Mouse (Mus musculus) ES-CJ7 (cell line): Measurements from ENCODE around the gene N4bp2l2.

Source experiments
- DNase-seq: peaks from one replicate; pipeline ENCODE4 v3.0.0; 2011; ENCODE audit warnings: low read depth, low spot score

N4bp2l2 gene

DNA sequence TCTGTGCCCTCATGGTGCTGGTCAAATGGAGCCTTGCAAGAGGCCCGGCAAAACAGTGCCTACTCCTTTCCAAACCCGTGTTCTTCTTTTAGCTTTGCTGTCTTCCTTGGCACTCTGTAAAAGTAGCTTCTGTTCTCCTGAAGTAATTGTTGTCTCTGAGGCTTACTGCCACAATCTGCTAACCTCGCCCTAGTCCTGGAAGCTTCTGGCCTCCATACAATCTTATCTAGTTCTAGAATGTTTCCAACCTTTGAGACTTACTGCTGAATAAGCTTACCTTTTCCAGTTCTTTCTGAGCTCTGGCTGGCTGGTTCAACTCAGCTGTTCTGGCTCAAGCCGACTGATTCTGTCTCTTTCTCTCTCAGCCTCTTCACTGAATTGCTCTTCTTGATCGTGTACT is 104.2 kb downstream of the N4bp2l2 start:
- no peak for DNase-seq

DNA sequence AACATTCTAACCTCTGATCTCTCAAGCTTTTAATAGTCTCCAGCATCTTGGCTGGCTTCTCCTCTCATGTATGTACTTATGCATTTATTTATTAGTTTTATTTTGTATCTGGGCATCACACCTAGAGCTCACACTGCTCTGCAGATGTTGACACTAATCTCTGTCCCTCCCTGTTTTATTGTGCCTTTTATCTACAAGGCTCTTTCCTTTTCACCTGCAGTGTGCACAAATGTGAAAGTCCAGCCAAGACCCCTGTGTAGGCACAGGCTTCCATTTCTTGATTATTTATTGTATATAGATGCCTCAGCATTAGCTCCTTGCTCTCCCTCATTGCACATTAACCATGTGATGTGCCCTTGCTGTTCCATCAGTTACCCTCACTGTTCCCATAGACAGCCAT is 104.6 kb downstream of the N4bp2l2 start:
- no peak for DNase-seq

DNA sequence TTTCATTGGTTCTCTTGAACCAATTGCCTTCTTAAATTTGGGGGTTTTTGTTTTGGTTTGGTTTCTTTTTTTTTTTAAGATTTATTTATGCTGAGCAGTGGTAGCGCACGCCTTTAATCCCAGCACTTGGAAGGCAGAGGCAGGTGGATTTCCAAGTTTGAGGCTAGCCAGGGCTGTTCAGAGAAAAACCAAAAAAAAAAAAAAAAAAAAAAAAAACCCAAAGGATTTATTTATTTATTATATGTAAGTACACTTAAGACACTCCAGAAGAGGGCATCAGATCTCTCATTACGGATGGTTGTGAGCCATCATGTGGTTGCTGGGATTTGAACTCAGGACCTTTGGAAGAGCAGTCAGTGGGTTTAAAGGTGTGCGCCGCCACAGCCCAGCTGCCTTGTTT is 105.1 kb downstream of the N4bp2l2 start:
- no peak for DNase-seq

DNA sequence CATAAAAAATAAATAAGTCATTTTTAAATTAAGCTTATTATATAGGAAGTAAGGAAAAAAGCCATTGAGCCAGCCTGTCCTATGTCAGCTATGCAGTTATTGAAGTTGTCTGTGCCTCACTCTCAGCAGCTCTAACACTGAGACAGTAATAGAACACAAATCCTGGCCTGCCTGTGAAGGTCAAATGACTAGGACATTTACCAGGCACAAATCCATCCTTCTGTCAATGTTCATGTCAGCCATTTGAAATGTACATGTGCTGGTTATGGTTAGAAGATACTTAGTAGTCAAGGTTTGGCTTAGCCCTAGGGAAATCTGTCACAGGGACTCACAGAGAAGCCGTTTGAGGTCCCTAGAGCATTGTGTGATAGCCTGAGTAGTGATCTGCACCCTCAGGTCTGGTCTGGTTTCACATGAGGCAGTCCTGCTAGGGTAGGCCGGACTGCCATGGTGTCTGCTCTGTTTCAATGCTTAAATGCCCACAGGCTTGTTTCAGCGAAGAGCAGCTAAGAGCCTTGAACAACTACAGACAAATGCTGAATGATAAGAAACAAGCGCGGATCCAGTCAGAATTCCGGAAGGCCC is 106.4 kb downstream of the N4bp2l2 start:
- no peak for DNase-seq
